Mouse (Mus musculus): ENCODE measurements around the gene Serpina3j. TPM values are rescaled to one million over a fixed set of nuclear protein-coding genes. Genes with fewer than 3 reads are reported as not detected.
"Not testable (repeated sequence)": the region's sequence is repeated elsewhere in the genome, so short reads cannot be mapped to it uniquely, and the experiment has no call there.

Gene Serpina3j
- polyA plus RNA-seq, 1 experiment from 2014 or later, result not detected

DNA sequence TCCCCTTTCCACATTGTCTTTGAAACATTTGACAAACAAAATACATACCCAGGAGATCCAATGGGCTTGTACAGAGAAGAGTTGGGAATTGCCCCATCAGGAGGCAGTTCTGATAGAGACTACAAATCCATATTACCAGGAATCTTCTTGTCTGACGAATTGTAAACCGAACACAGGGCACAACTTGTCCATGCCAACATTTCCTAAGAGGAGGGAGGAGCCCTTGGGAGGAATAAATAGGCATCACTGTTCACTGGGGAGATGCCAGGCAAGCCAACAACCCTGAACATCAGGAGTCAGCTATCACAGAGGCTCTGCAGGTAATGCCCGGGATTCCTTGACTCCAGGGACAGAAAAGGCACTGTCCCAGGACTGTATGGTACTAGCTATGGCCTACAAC, 23.9 kb downstream of the Serpina3j start, which contains the start of the genes Serpina3k and Serpina3m:
TSS of gene Serpina3k (plus strand) at position 261 of the 400 bp plus-strand sequence.
TSS of gene Serpina3m (plus strand) at position 261 of the 400 bp plus-strand sequence.
- not testable (repeated sequence) for H3K27ac ChIP-seq (replicated peaks); H3K27me3 ChIP-seq; H3K4me2 ChIP-seq; H3K9ac ChIP-seq; H3K4me1 ChIP-seq (replicated peaks); H3K9me3 ChIP-seq; ATAC-seq (ENCODE audit: low FRiP score, low read depth); H3K4me3 ChIP-seq; H3K36me3 ChIP-seq
- WGBS, result 86% methylated on average over 3 of the region's 3 CpGs

DNA sequence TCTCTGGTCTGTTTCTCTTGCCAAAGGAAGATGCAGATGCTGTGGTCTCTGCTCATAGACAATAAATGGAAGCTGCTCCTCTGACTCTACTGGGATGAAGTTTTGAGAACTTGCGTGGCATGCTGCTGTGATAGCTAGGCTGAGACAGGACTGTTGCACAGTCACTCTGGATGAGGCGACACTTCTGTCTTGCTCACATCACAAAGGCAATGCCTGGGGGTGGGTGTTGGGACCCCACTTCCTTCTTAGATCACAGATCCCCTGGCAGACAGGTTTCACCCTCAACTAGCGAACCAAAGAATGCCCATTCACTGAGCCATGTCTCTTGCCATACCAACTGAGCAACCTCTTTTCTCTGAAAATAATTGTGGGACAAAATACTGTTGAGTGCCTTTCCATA, 24.4 kb downstream of the Serpina3j start:
- WGBS, result 92% methylated on average over 3 of the region's 3 CpGs
- ATAC-seq (ENCODE audit: low FRiP score, low read depth), result no peak
- no peaks in the 10 kb centered on the region for H3K4me1 ChIP-seq (replicated peaks)

DNA sequence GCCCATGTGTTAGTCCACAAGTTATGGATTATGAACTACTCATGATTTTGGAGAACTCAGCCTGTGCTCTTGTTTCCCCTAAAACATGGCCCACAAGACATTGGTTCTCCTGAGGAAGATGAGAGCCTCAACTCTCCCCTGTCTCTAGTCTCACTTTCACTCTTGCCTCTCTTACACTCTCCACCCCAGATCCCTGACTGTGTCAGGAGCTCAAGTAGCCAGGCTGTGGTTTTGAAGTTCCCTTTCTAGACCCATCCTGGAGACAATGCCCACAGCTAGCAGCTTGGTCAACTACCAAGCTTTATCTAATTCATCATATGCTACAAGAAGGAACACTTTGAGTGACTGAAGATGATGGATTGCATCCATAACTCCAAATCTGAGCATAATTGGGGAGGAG, 28.1 kb downstream of the Serpina3j start:
- H3K4me1 ChIP-seq (replicated peaks); H3K27ac ChIP-seq (replicated peaks); H3K9ac ChIP-seq; H3K4me2 ChIP-seq; H3K4me3 ChIP-seq; H3K9me3 ChIP-seq; H3K27me3 ChIP-seq; ATAC-seq (ENCODE audit: low FRiP score, low read depth); H3K36me3 ChIP-seq: not testable (repeated sequence)

More for the DNA sequence above, 24.4 kb downstream of the Serpina3j start:
- H3K9ac ChIP-seq, result no peak overlapping the region
- H3K36me3 ChIP-seq, result no peaks in the 10 kb centered on the region
- H3K9me3 ChIP-seq, result no peaks in the 10 kb centered on the region
- H3K27ac ChIP-seq (replicated peaks), result no peak overlapping the region
- H3K27me3 ChIP-seq, result no peaks in the 10 kb centered on the region
- H3K4me2 ChIP-seq, result no peak overlapping the region
- H3K4me3 ChIP-seq, result no peak overlapping the region

DNA sequence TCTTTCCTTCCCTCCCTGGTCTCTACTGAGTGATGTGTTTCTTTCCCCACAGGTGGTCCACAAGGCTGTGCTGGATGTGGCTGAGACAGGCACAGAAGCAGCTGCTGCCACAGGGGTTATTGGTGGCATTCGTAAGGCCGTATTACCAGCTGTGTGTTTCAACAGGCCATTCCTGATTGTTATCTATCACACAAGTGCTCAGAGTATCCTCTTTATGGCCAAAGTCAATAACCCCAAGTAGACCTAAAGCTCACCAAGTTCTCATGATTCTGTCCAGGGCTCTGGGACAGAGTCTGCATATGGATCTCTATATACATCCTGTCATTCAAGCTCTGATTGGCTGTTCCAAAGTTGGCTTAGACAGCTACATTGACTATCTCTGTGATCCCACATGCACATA, 30.8 kb downstream of the Serpina3j start:
- no peak overlapping the region for H3K27ac ChIP-seq (replicated peaks)
- no peak overlapping the region for H3K4me3 ChIP-seq
- H3K27me3 ChIP-seq, result no peaks in the 10 kb centered on the region
- H3K4me1 ChIP-seq (replicated peaks), result no peaks in the 10 kb centered on the region
- WGBS, result 82% methylated on average over 2 of the region's 2 CpGs
- no peaks in the 10 kb centered on the region for H3K36me3 ChIP-seq
- no peak overlapping the region for H3K9ac ChIP-seq
- no peaks in the 10 kb centered on the region for H3K9me3 ChIP-seq
- H3K4me2 ChIP-seq, result no peak overlapping the region
- ATAC-seq (ENCODE audit: low FRiP score, low read depth), result no peak

DNA sequence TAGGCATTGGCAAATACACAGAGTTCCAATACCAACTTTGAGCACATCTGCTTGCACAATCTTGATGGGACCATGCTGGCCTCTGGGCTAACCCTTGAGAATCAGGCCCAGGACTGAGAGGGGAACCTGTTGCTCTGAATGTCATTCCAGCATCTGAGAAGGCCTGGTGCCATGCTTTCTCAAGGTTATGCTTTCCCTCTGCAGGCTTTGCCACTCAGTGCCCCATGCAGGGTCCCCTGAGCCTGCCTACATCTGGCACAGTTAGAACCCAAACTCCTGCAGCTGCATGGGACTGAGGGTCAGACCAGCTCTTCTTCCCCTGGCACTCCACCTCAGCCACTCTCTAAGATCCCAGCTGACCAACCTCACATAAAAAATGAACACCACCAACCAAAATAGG, 31.4 kb downstream of the Serpina3j start:
- H3K27ac ChIP-seq (replicated peaks), result no peak overlapping the region
- ATAC-seq (ENCODE audit: low FRiP score, low read depth), result no peak
- H3K36me3 ChIP-seq, result no peaks in the 10 kb centered on the region
- H3K4me2 ChIP-seq, result no peak overlapping the region
- H3K9me3 ChIP-seq, result no peaks in the 10 kb centered on the region
- no peaks in the 10 kb centered on the region for H3K4me1 ChIP-seq (replicated peaks)
- no peak overlapping the region for H3K4me3 ChIP-seq
- H3K27me3 ChIP-seq, result no peaks in the 10 kb centered on the region
- no peak overlapping the region for H3K9ac ChIP-seq

DNA sequence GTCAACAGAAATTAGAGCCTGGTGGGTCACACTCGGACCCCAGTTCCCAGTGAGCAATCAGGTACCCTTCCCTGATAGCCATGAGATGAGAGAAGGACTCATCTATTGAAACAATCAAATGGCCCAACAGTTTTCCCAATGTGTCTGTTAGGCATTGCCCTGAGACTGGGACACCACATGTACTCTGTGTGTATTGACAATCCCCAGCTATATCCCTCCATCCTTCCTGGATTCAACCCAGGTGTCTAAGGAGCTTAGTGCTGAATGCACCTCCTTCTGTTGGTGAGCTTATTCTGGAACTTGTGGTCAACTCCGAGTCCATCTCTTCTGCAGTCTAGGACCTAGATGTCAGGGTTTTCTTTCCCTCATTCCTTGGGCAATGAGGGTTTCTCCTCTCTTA, 32.7 kb downstream of the Serpina3j start:
- 82% methylated on average over 2 of the region's 2 CpGs for WGBS
- no peak for ATAC-seq (ENCODE audit: low FRiP score, low read depth)
- H3K4me3 ChIP-seq, result no peak overlapping the region
- no peak overlapping the region for H3K27ac ChIP-seq (replicated peaks)
- no peaks in the 10 kb centered on the region for H3K4me1 ChIP-seq (replicated peaks)
- no peak overlapping the region for H3K9ac ChIP-seq
- no peaks in the 10 kb centered on the region for H3K36me3 ChIP-seq
- H3K9me3 ChIP-seq, result no peaks in the 10 kb centered on the region
- no peaks in the 10 kb centered on the region for H3K27me3 ChIP-seq
- no peak overlapping the region for H3K4me2 ChIP-seq

DNA sequence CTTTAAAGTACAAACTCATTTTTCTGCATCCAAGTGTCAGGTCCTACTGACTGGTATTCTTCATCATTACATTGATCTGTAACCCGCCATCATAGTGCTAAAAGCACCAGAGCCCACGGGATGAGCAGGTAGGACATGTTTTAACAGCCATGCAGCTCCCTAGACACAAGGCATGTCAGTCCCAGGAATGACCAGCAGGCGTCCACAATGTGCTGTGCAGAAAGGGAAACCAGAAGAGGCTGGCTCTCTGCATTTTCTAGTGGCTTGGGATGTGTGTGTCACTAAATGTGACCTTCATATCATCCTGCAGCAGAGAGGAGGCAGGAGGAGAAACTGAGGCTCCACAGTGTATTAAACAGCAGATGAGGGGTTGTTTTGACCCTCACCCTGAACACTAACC, 37.5 kb downstream of the Serpina3j start:
- not testable (repeated sequence) for H3K9ac ChIP-seq; ATAC-seq (ENCODE audit: low FRiP score, low read depth)

DNA sequence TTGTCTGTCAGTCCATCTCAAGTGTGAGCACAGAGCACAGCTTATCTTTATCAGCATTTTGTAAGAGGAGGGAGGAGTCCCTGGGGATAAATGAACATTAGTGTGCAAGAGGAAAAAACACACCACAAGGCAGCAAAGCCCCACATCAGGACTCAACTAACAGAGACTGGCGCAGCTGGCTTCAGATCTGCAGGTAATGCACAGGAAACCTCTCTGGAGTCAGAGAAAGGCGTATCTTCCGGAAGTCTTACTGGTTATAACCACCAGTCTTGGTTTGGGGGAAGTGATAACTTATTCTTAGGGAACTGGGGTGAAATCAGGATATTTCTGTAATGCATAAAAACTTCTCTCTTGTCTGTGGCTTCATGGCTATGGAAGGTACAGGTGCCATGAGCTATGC, 41.7 kb downstream of the Serpina3j start:
- WGBS, result 91% methylated on average over 3 of the region's 3 CpGs
- no peaks in the 10 kb centered on the region for H3K4me1 ChIP-seq (replicated peaks)
- H3K27me3 ChIP-seq, result no peaks in the 10 kb centered on the region
- no peak overlapping the region for H3K9ac ChIP-seq
- no peaks in the 10 kb centered on the region for H3K36me3 ChIP-seq
- no peak for ATAC-seq (ENCODE audit: low FRiP score, low read depth)
- H3K27ac ChIP-seq (replicated peaks), result no peak overlapping the region
- no peak overlapping the region for H3K4me2 ChIP-seq
- H3K4me3 ChIP-seq, result no peak overlapping the region
- H3K9me3 ChIP-seq, result no peaks in the 10 kb centered on the region

More for the DNA sequence above, 37.5 kb downstream of the Serpina3j start:
- H3K27ac ChIP-seq (replicated peaks); H3K27me3 ChIP-seq; H3K4me3 ChIP-seq; H3K36me3 ChIP-seq; H3K9me3 ChIP-seq; H3K4me2 ChIP-seq; H3K4me1 ChIP-seq (replicated peaks): not testable (repeated sequence)
- 39% methylated on average over 3 of the region's 3 CpGs for whole genome bisulfite sequencing

DNA sequence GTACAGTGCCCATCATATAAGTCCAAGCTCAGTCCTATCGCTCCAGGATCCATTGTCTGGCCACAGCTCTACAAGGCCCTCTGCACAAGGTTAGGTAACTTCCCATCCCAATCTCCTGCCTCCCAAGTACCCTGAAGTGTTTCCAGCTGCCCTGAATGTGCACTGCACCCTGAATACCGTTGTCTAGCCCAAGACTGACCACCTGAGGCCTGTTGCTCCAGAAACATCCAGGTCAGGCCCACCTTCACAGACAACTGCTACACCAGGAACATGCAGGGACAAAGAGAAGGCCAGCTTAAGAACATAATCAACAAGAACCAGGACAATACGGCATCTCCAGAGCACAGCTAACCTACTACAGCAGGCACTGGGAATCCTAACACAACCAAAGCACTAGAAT, 55.6 kb downstream of the Serpina3j start:
- Histone ChIP-seq H3K36me3 (no peaks in the 10 kb centered on the region), H3K4me1 (replicated peaks) (no peaks in the 10 kb centered on the region), H3K4me3 (no peak overlapping the region), H3K27me3 (no peaks in the 10 kb centered on the region), H3K9me3 (no peaks in the 10 kb centered on the region), H3K27ac (replicated peaks) (no peak overlapping the region), H3K9ac (no peak overlapping the region), H3K4me2 (no peak overlapping the region)
- ATAC-seq (ENCODE audit: low FRiP score, low read depth), result no peak
- WGBS, result 86% methylated on average over 3 of the region's 3 CpGs

Other genes starting within 250 kb of the Serpina3j start
- not detected in 2 replicates for gene Serpina5, start 213.4 kb upstream of the Serpina3j start, polyA plus RNA-seq (2015; fragmentation: Nextera tagmentation; extraction: Ambion mirVana)
- gene Serpina3a, start 201.8 kb upstream of the Serpina3j start, polyA plus RNA-seq (2015; fragmentation: Nextera tagmentation; extraction: Ambion mirVana), result not detected in 2 replicates
- not detected in 2 replicates for gene Serpina3b, start 186.6 kb upstream of the Serpina3j start, polyA plus RNA-seq (2015; fragmentation: Nextera tagmentation; extraction: Ambion mirVana)
- gene Serpina3c, start 160.7 kb upstream of the Serpina3j start, polyA plus RNA-seq (2015; fragmentation: Nextera tagmentation; extraction: Ambion mirVana), result not detected in 2 replicates
- gene Serpina3f, start 100.0 kb upstream of the Serpina3j start, polyA plus RNA-seq (2015; fragmentation: Nextera tagmentation; extraction: Ambion mirVana), result 0.10 and 0.12 TPM in 2 replicates
- 0.88 and 2.4 TPM in 2 replicates for gene Serpina3g, start 78.3 kb upstream of the Serpina3j start, polyA plus RNA-seq (2015; fragmentation: Nextera tagmentation; extraction: Ambion mirVana)
- not detected in 2 replicates for gene Serpina3i, start 51.4 kb upstream of the Serpina3j start, polyA plus RNA-seq (2015; fragmentation: Nextera tagmentation; extraction: Ambion mirVana)
- gene Serpina3k, start 23.9 kb downstream of the Serpina3j start, polyA plus RNA-seq (2015; fragmentation: Nextera tagmentation; extraction: Ambion mirVana), result not detected in 2 replicates
- not detected in 2 replicates for gene Serpina3m, start 23.9 kb downstream of the Serpina3j start, polyA plus RNA-seq (2015; fragmentation: Nextera tagmentation; extraction: Ambion mirVana)
- gene Serpina3n, start 92.2 kb downstream of the Serpina3j start, polyA plus RNA-seq (2015; fragmentation: Nextera tagmentation; extraction: Ambion mirVana), result 1.7 TPM in 2 replicates
- gene Gsc, start 158.8 kb downstream of the Serpina3j start, polyA plus RNA-seq (2015; fragmentation: Nextera tagmentation; extraction: Ambion mirVana), result 0.16 and 0.21 TPM in 2 replicates